Mouse (Mus musculus) thymus, adult 18-20 months (tissue): ENCODE results near the gene Nop14.

Experiments used
- DNase-seq, 2 experiments: peaks; one replicate each; pipeline ENCODE4 v3.0.0; 2022; ENCODE audit warnings: mixed read lengths in 2 of 2

Gene Nop14

GRCm38 (mm10) chr5:34659686-34660590 is at the start of gene Nop14, which contains the start of gene Grk4:
TSS of gene Nop14 (minus strand) at chr5:34660148.
TSS of gene Grk4 (plus strand) at chr5:34660379.
- DNase-seq, result peak; percentile 98 to 100

GRCm38 (mm10) chr5:34708436-34708835 is 48.5 kb upstream of the Nop14 start:
- DNase-seq, result no peak

GRCm38 (mm10) chr5:34695521-34695920 is 35.6 kb upstream of the Nop14 start:
- no peak for DNase-seq

- no peak for DNase-seq
Observed at GRCm38 (mm10) chr5:34692782-34693181, 32.8 kb upstream of the Nop14 start.

GRCm38 (mm10) chr5:34689868-34690267 is 29.9 kb upstream of the Nop14 start:
- no peak for DNase-seq

GRCm38 (mm10) chr5:34670280-34670679 is 10.3 kb upstream of the Nop14 start:
- no peak for DNase-seq

GRCm38 (mm10) chr5:34669493-34669892 is 9.5 kb upstream of the Nop14 start:
- no peak for DNase-seq

- DNase-seq, result no peak
Observed at GRCm38 (mm10) chr5:34663231-34663630, 3.3 kb upstream of the Nop14 start.

- DNase-seq, result no peak
Observed at GRCm38 (mm10) chr5:34661909-34662308, 2.0 kb upstream of the Nop14 start.

- no peak for DNase-seq
Observed at GRCm38 (mm10) chr5:34660591-34661130, 713 bp upstream of the Nop14 start.

GRCm38 (mm10) chr5:34657556-34657955 is 2.4 kb downstream of the Nop14 start:
- no peak for DNase-seq

- no peak for DNase-seq
Observed at GRCm38 (mm10) chr5:34654881-34655280, 5.1 kb downstream of the Nop14 start.

GRCm38 (mm10) chr5:34652961-34653360 is 7.0 kb downstream of the Nop14 start:
- DNase-seq, result no peak

GRCm38 (mm10) chr5:34647581-34647980 is 12.4 kb downstream of the Nop14 start:
- peak in 1 of 2 experiments; percentile 37 for DNase-seq

GRCm38 (mm10) chr5:34642932-34643331 is 17.0 kb downstream of the Nop14 start:
- peak in 1 of 2 experiments; percentile 23 for DNase-seq

- DNase-seq, result no peak
Observed at GRCm38 (mm10) chr5:34641991-34642390, 18.0 kb downstream of the Nop14 start.

GRCm38 (mm10) chr5:34637591-34638156 is 22.3 kb downstream of the Nop14 start:
- no peak for DNase-seq

GRCm38 (mm10) chr5:34636481-34637287 is 23.3 kb downstream of the Nop14 start, which contains the start of gene Mfsd10:
TSS of gene Mfsd10 (minus strand) at chr5:34637212.
- DNase-seq, result peak; percentile 55 to 69

- DNase-seq, result no peak
Observed at GRCm38 (mm10) chr5:34635665-34636192, 24.2 kb downstream of the Nop14 start.

GRCm38 (mm10) chr5:34634746-34635400 is 25.1 kb downstream of the Nop14 start:
- DNase-seq, result no peak

- DNase-seq, result no peak
Observed at GRCm38 (mm10) chr5:34633641-34634040, 26.3 kb downstream of the Nop14 start.

GRCm38 (mm10) chr5:34632996-34633395 is 27.0 kb downstream of the Nop14 start:
- DNase-seq, result no peak
